Mouse (Mus musculus) urinary bladder, adult 18-20 months (tissue): Measurements from ENCODE around the gene Kirrel2.

Experiments used
- DNase-seq, 2 experiments: peaks; one replicate each; pipeline ENCODE4 v3.0.0; 2022; ENCODE audit warnings: low spot score in 2 of 2, mixed read lengths in 2 of 2

Kirrel2 gene

GRCm38 (mm10) chr7:30413596-30413995, 43.9 kb downstream of the Kirrel2 start, which contains the start of gene Tyrobp:
Tyrobp (plus strand) TSS chr7:30413760.
- DNase-seq = no peak

GRCm38 (mm10) chr7:30412735-30413147, 44.7 kb downstream of the Kirrel2 start:
- DNase-seq = no peak

- no peak for DNase-seq
Observed at GRCm38 (mm10) chr7:30411023-30411422, 46.5 kb downstream of the Kirrel2 start.

GRCm38 (mm10) chr7:30409789-30410188, 47.7 kb downstream of the Kirrel2 start:
- DNase-seq = no peak

GRCm38 (mm10) chr7:30408639-30409038, 48.9 kb downstream of the Kirrel2 start:
- DNase-seq = no peak

GRCm38 (mm10) chr7:30402343-30402742, 55.1 kb downstream of the Kirrel2 start:
- no peak for DNase-seq

GRCm38 (mm10) chr7:30399671-30400070, 57.8 kb downstream of the Kirrel2 start:
- DNase-seq = no peak
